Mouse (Mus musculus) erythroblast, embryonic 14.5 days (primary cell): ENCODE measurements around the gene Ctnna3. TPM values are rescaled to one million over a fixed set of nuclear protein-coding genes. Genes with fewer than 3 reads are reported as not detected.

Source experiments
- H3K27me3 ChIP-seq: 2 replicates; pipeline ENCODE4 v1.6.1; 2012; ENCODE audit warnings: inconsistent platforms; ENCODE audit not compliant: control insufficient read depth
- H3K36me3 ChIP-seq: 2 replicates; pipeline ENCODE4 v1.6.1; 2012; ENCODE audit warnings: mild to moderate bottlenecking, inconsistent platforms; ENCODE audit not compliant: control insufficient read depth
- H3K4me1 ChIP-seq: 2 replicates; pipeline ENCODE4 v1.6.1; 2012; ENCODE audit warnings: inconsistent platforms; ENCODE audit not compliant: control insufficient read depth
- H3K4me3 ChIP-seq: replicated peaks from 2 replicates; pipeline ENCODE3; 2012; ENCODE audit warnings: moderate library complexity, mild to moderate bottlenecking, inconsistent platforms
- H3K9me3 ChIP-seq: 2 replicates; pipeline ENCODE4 v1.6.1; 2012; ENCODE audit warnings: low read length, inconsistent platforms, mixed read lengths; ENCODE audit not compliant: control insufficient read depth
- GATA1 ChIP-seq: IDR thresholded peaks from 2 replicates; pipeline ENCODE4 v1.6.1; 2012; ENCODE audit warnings: low read length, inconsistent platforms, mixed read lengths
- TAL1 ChIP-seq: IDR thresholded peaks from 3 replicates; pipeline ENCODE4 v1.6.1; 2012; ENCODE audit warnings: low read length, inconsistent platforms, mixed read lengths
- polyA plus RNA-seq: library from polyadenylated mRNA; stranded (reverse); fragments of >175 nt; gene quantifications from 2 replicates; pipeline ENCODE4 v1.2.3, GENCODE M21; 2012

Ctnna3 gene
- polyA plus RNA-seq, 1 experiment = not detected

DNA sequence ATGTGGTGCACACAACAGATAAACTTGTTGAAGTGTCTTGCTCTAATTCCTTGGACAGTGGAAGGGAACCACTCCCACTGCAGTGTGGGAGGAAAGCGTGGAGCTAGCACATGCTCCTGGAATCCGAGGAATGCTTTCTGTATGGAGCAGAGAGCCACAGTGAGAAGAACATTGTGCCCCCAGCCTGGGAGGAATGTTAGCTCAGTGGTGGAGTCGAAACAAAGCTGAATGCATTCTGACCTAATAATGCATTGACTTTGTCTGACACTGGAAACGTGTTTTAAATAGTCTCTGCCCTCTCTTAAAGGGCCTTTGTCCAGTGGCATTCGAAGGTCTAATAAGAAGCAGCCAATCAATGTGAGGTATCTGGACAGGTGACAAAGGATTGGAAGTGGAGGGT is 111.9 kb downstream of the Ctnna3 start:
- Histone ChIP-seq H3K9me3 (peaks cover 5% of the 10 kb centered on the region), H3K4me3 (no peak overlapping the region), H3K4me1 (no peaks in the 10 kb centered on the region), H3K36me3 (no peaks in the 10 kb centered on the region), H3K27me3 (no peaks in the 10 kb centered on the region)
- TF ChIP-seq GATA1 = no peak
- no peak for TF ChIP-seq TAL1

GRCm38 (mm10) chr10:63542493-63542892 is 112.6 kb downstream of the Ctnna3 start:
- H3K27me3 ChIP-seq = no peaks in the 10 kb centered on the region
- peaks cover 2% of the 10 kb centered on the region; the same call in 1 of the 2 replicates for H3K9me3 ChIP-seq
- no peaks in the 10 kb centered on the region for H3K4me1 ChIP-seq
- H3K36me3 ChIP-seq = no peaks in the 10 kb centered on the region
- TF ChIP-seq TAL1 = no peak
- TF ChIP-seq GATA1 = no peak
- no peak overlapping the region for H3K4me3 ChIP-seq

DNA sequence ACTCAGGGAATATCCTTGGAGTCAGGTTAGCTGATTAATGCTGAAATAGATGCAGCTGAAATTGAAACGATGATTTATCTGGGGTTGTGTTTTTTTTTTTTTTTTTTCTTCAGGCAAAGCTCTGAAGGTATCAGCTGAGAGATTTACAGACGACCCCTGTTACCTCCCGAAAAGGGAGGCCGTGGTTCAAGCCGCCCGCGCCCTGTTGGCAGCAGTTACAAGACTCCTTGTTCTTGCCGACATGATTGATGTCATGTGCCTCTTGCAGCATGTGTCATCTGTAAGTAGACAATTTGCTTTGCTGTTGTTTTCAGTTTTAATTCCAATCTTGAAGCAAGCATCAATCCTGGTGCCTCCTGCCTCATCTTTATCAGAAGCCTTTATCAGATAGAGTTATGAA is 136.8 kb downstream of the Ctnna3 start:
- H3K9me3 ChIP-seq = peaks cover 6% of the 10 kb centered on the region
- no peak for TF ChIP-seq TAL1
- no peak for TF ChIP-seq GATA1
- no peaks in the 10 kb centered on the region for H3K27me3 ChIP-seq

GRCm38 (mm10) chr10:63571561-63571960 is 141.7 kb downstream of the Ctnna3 start:
- TF ChIP-seq GATA1 (no peak), TAL1 (no peak)
- peaks cover 14% of the 10 kb centered on the region for H3K9me3 ChIP-seq
- H3K27me3 ChIP-seq = no peaks in the 10 kb centered on the region
- no peaks in the 10 kb centered on the region for H3K36me3 ChIP-seq
- no peaks in the 10 kb centered on the region for H3K4me1 ChIP-seq
- no peak overlapping the region for H3K4me3 ChIP-seq

More for the DNA sequence above, 136.8 kb downstream of the Ctnna3 start:
- Histone ChIP-seq H3K36me3 (no peaks in the 10 kb centered on the region), H3K4me1 (no peaks in the 10 kb centered on the region), H3K4me3 (no peak overlapping the region)

GRCm38 (mm10) chr10:63572866-63573265 is 143.0 kb downstream of the Ctnna3 start:
- no peaks in the 10 kb centered on the region for H3K4me1 ChIP-seq
- no peaks in the 10 kb centered on the region for H3K36me3 ChIP-seq
- no peak overlapping the region for H3K4me3 ChIP-seq
- TF ChIP-seq GATA1 = no peak
- no peak for TF ChIP-seq TAL1
- peaks cover 14% of the 10 kb centered on the region for H3K9me3 ChIP-seq
- no peaks in the 10 kb centered on the region for H3K27me3 ChIP-seq

- Histone ChIP-seq H3K27me3 (no peaks in the 10 kb centered on the region), H3K9me3 (peaks cover 14% of the 10 kb centered on the region), H3K4me1 (no peaks in the 10 kb centered on the region), H3K4me3 (no peak overlapping the region), H3K36me3 (no peaks in the 10 kb centered on the region)
- TF ChIP-seq TAL1 (no peak), GATA1 (no peak)
Observed at GRCm38 (mm10) chr10:63574100-63574609, 144.3 kb downstream of the Ctnna3 start.

- TF ChIP-seq GATA1 (no peak), TAL1 (no peak)
- no peaks in the 10 kb centered on the region for H3K9me3 ChIP-seq
- peaks cover 2% of the 10 kb centered on the region; the same call in 1 of the 2 replicates for H3K27me3 ChIP-seq
- no peak overlapping the region for H3K4me3 ChIP-seq
- H3K4me1 ChIP-seq = no peaks in the 10 kb centered on the region
- no peaks in the 10 kb centered on the region for H3K36me3 ChIP-seq
Observed at GRCm38 (mm10) chr10:63582608-63583007, 152.7 kb downstream of the Ctnna3 start.

DNA sequence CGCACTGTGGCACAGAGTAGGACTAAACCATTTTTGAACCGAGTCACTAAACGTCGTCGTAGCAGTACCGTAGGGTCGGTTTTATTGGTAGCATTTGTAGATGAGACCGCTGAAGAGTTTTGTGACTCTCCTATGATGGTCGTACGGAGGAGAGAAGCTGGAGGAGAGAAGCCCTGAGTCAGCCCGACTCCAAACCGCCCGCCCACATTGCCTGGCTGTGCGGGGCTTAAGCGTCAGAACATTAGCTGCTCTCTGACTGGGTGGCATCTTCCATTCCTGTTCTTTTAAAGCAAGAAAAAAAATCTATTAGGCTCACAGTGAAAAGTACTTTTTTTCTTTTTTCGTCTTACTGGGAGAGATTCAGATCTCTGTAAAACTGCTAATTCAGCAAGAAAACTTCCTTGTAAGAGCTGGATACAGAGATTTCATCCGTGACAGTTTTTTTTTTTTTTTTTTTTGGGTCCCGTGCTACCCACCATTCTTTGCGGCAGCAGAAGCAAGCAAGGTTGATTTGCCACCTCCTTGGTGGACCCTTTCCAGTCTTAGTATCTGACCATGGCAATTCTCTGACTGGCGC is 154.0 kb downstream of the Ctnna3 start:
- Histone ChIP-seq H3K9me3 (no peaks in the 10 kb centered on the region), H3K27me3 (peaks cover 2% of the 10 kb centered on the region; the same call in 1 of the 2 replicates), H3K4me1 (no peaks in the 10 kb centered on the region), H3K4me3 (no peak overlapping the region), H3K36me3 (no peaks in the 10 kb centered on the region)
- TF ChIP-seq TAL1 (no peak), GATA1 (no peak)

GRCm38 (mm10) chr10:63599417-63599816 is 169.5 kb downstream of the Ctnna3 start:
- H3K27me3 ChIP-seq = no peaks in the 10 kb centered on the region
- no peaks in the 10 kb centered on the region for H3K36me3 ChIP-seq
- TF ChIP-seq GATA1 (no peak), TAL1 (no peak)
- no peak overlapping the region for H3K4me3 ChIP-seq
- no peaks in the 10 kb centered on the region for H3K4me1 ChIP-seq
- H3K9me3 ChIP-seq = peaks cover 7% of the 10 kb centered on the region

DNA sequence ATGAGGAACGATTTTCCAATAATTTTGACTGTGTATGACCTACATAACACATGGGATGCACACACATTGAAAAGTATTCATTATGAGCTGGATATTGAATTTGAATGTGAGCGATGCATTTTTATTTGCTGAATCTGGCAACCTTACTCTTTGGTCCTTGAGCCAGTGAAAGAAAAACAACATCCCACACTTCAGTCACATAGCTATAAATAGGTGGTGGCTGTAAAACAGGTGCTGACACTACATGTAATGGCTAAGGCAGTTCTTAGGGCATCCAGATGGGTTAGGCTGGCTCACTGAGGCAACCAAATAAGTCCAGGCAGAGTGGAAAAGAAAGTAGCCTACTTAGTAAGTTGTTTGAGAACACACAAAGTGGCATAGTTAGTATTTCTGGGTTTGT is 171.3 kb downstream of the Ctnna3 start:
- Histone ChIP-seq H3K4me3 (no peak overlapping the region), H3K36me3 (no peaks in the 10 kb centered on the region), H3K9me3 (peaks cover 5% of the 10 kb centered on the region; the same call in 1 of the 2 replicates), H3K27me3 (no peaks in the 10 kb centered on the region), H3K4me1 (no peaks in the 10 kb centered on the region)
- TF ChIP-seq TAL1 (no peak), GATA1 (no peak)
